Mouse (Mus musculus) right cerebral cortex, postnatal 25 days (tissue): ENCODE data around the gene Phf12.

Source experiments
- DNase-seq: peaks from one replicate; pipeline ENCODE4 v3.0.0; 2022

Phf12 gene

GRCm38 (mm10) chr11:77973520-77973919 is 9.0 kb upstream of the Phf12 start:
- no peak for DNase-seq

GRCm38 (mm10) chr11:77974325-77974724 is 8.2 kb upstream of the Phf12 start:
- no peak for DNase-seq

GRCm38 (mm10) chr11:77975873-77976272 is 6.7 kb upstream of the Phf12 start:
- DNase-seq, result no peak

GRCm38 (mm10) chr11:77978161-77978560 is 4.4 kb upstream of the Phf12 start:
- DNase-seq, result no peak

GRCm38 (mm10) chr11:77979221-77979809 is 3.2 kb upstream of the Phf12 start:
- DNase-seq, result no peak

- no peak for DNase-seq
These were observed 2.0 kb upstream of the Phf12 start for GRCm38 (mm10) chr11:77980281-77981204.

GRCm38 (mm10) chr11:77981609-77982440 is 729 bp upstream of the Phf12 start:
- peak; percentile 92 for DNase-seq

- DNase-seq, result peak; percentile 50
These were observed 810 bp downstream of the Phf12 start for GRCm38 (mm10) chr11:77983191-77983936.

- peak; percentile 71 for DNase-seq
These were observed 1.6 kb downstream of the Phf12 start for GRCm38 (mm10) chr11:77983937-77984835.

GRCm38 (mm10) chr11:77984836-77985231 is 2.3 kb downstream of the Phf12 start:
- DNase-seq, result peak; percentile 63

- DNase-seq, result no peak
These were observed 3.0 kb downstream of the Phf12 start for GRCm38 (mm10) chr11:77985541-77986065.

- no peak for DNase-seq
These were observed 6.6 kb downstream of the Phf12 start for GRCm38 (mm10) chr11:77989071-77989690.

- DNase-seq, result no peak
These were observed 13.0 kb downstream of the Phf12 start for GRCm38 (mm10) chr11:77995556-77995955.

- DNase-seq, result no peak
These were observed 23.9 kb downstream of the Phf12 start for GRCm38 (mm10) chr11:78006446-78006845.

- peak; percentile 57 for DNase-seq
These were observed 37.1 kb downstream of the Phf12 start for GRCm38 (mm10) chr11:78019676-78020075.

- no peak for DNase-seq
These were observed 41.1 kb downstream of the Phf12 start for GRCm38 (mm10) chr11:78023607-78024006.

- DNase-seq, result no peak
These were observed 46.7 kb downstream of the Phf12 start for GRCm38 (mm10) chr11:78029240-78029639.

- no peak for DNase-seq
These were observed 48.0 kb downstream of the Phf12 start for GRCm38 (mm10) chr11:78030600-78030999.

- no peak for DNase-seq
These were observed 48.8 kb downstream of the Phf12 start for GRCm38 (mm10) chr11:78031389-78031788.

- peak; percentile 87 for DNase-seq
These were observed 49.6 kb downstream of the Phf12 start, which contains the start of gene Dhrs13 for GRCm38 (mm10) chr11:78031947-78032808. TSS of gene Dhrs13 (plus strand) at chr11:78032280.
